Mouse (Mus musculus) thymus, postnatal 0 days (tissue): ENCODE results near the gene Tdrd1. TPM values are rescaled to one million over a fixed set of nuclear protein-coding genes. Genes with fewer than 3 reads are reported as not detected.

Source experiments
- DNase-seq: peaks from one replicate; pipeline ENCODE4 v3.0.0-alpha.2; 2015; ENCODE audit warnings: low spot score
- polyA plus RNA-seq: library from polyadenylated mRNA; unstranded; fragments of >200 nt; fragmentation: Nextera tagmentation; extraction: Ambion mirVana; gene quantifications from 2 replicates; pipeline ENCODE4 v1.2.1, GENCODE M21; 2015

The Tdrd1 gene
- polyA plus RNA-seq, 1 experiment from 2014 or later: 0.12 TPM

DNA sequence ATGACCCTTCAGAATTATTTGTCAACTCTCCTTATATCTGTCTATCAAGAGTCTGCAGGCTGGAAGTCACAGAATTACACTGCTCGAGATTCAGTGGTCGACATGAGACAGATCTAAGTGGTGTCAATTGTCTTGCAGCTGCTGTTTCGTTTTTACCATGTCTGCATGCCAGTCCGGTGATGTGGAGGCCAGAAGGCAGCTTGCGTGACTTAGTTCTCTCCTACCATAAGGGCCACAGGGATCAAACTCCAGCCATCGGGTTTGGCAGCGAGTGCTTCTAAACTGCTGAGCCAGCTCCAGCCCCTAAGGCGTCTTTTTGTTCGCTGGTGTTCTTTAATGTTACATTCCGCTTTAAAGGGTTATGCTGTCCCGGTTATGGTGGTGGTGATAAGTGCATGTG is 2.3 kb downstream of the Tdrd1 start:
- DNase-seq: no peak

DNA sequence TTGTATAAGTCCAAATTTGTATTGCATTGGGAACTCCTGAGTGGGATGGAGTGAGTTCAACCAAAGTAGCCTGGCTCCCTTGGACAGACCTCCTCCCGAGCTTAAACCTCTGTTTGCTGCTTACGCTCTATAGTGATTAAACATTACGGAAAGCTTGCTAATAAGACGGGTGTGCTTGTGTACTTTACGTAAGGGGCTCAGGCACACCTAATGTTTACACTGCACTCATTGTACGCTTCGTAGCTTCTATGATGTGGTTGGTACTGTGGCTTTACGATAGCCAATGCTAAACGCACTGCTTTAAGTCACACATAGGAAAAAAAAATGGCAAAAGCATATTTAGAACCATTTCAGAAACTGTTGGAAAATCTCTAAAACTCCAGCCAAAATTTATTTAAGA is 3.3 kb downstream of the Tdrd1 start:
- DNase-seq: no peak

- DNase-seq: no peak
Observed at GRCm38 (mm10) chr19:56830163-56830562, 4.2 kb downstream of the Tdrd1 start.

- DNase-seq: no peak
Observed at GRCm38 (mm10) chr19:56835340-56835739, 9.3 kb downstream of the Tdrd1 start.

- DNase-seq: no peak
Observed at GRCm38 (mm10) chr19:56838942-56839706, 13.1 kb downstream of the Tdrd1 start.

DNA sequence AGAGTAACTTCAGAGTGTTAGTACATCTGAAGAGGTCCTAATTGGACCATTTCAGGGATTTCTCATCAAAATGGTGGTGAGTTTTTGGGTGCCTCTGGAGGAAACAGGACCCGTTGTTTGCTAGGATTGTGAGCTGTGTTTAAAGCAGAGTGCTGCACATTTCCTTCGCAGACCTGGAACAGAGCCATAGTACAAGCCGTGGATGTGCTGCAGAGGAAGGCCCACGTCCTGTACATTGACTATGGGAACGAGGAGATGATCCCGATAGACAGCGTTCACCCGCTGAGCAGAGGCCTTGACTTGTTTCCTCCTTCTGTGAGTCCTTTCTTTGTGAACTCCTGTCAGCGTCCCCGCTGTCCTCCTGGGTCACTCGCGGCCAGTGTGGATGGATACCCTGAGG is 17.0 kb downstream of the Tdrd1 start:
- no peak for DNase-seq

DNA sequence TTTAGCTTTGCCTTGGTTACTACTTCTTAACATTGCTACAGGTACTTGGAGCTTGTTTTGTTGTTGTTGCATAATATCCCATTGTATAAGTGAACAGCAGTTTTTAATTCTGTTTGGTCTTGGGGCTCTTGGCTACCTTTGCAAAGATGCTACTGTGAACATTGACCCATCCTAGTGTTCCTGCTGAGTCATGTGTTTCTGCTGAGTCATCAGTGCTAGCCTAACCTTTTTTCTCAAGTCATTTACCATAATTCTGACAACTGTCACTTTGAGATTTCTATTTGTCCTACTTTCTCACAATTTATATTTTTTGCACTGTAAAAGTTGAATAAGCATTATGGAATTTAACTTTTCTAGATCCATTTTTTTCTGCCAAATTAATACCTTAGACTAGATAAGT is 26.6 kb downstream of the Tdrd1 start:
- no peak for DNase-seq

DNA sequence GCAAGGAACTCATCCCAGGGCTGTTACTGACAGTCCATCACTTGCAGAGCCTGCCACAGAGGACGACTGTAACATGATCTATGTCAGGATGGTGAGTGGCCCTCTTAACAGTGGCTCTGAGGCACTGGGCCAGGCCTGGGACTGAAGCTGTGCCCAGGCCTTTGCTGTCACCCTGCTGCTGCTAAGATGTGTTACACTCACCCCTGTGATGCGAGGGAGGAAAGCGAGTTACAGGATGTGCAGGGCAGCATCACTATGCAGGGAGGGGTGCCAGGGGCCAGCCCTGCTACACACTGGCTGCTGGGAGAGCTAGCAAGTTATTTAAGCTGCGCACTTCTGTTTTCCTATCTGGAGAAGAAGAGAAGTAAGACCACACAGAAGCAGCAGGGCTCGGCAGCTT is 30.4 kb downstream of the Tdrd1 start:
- DNase-seq: no peak

DNA sequence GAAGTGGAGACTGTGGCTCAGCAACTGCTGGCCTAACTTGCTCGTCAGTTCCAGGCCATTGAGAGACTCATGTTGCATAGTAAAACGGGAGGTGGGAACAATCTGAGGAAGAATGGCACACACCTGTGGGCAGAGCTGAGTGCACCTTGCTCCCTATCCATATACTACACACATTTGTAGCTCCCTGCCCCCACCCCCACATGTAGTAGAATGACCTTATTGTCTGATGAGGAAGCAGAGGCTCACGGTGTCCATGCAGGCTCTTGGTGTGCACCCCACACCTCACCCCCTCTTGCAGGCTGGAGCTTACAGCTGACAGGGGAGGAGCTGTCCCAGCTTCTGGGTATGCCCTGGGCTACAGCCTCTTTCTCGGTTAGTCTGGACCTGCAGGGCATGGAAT is 41.7 kb downstream of the Tdrd1 start:
- no peak for DNase-seq

DNA sequence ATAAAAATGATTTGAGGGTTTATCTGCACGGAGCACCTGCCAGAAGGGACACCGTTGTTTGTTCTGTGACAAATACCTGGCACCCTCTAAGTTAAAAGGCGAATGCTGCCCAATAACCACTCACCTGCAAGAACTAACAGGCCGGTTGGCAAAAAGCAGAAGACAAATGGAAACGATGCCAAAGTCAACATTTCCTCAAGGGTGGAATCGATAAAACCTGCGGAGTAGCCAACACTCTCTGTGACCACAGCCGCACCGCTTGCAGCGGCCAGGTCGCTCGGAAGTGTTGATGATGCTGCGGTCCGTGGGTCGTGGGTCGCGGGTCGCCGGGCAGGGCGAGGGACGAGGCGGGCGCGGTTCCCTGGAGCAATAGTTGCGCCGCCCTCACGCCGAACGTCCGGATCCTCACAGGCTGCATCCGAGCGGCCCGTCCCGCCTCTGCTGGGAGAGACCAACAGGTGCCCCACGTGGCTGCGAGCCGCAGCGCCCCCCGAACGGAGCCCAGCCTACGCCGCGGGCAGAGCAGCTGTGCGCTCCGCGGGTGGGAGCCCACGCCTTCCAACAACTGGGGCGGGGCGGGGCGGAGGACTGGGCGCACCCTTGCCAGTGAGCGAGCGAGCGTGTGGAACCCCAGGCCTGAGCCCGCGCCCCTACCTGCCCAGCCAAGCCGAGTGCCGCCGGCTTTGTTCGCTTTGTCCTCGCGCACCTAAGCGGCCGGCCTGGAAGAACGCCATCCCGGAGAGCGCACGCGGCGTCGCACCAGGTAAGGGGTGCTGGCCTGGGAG is 48.0 kb downstream of the Tdrd1 start, which contains the start of gene Vwa2:
Gene Vwa2, plus strand, starts transcription at position 434 of the 785 bp plus-strand sequence.
- DNase-seq: peak; percentile 7

DNA sequence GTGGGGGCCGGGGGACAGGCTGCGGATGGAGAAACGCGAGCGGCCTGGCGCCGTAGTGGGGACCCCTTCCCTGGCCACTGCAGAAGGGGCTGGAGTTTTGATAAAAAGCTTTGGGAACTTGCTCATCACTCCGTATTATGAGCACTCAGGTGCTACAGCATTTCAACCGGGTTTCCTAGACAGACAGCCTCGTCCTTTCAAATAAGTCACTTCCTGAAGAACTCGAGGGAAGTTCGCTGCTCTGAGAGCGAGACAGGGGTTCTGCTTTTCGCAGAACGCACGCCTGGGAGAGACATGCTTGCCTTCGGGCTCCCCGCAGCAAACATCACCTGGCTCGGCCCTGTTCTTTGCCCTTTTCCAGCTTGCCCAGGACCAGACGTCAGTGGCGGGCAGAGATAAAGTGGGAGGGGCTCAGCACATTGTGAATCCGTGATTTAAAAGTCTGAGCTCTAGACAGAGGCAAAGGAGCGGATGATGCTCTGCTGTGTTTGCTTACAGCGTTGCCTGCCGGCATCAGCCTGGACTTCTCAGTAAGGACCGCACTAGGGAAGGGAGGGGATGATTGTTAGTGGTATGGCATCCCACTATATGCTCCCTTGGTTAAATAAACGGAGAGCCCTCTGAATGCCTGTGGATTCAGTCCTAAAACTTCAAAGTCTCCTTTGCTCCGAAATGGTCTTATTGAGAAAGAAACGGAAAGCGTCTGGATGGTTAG is 48.7 kb downstream of the Tdrd1 start:
- no peak for DNase-seq

DNA sequence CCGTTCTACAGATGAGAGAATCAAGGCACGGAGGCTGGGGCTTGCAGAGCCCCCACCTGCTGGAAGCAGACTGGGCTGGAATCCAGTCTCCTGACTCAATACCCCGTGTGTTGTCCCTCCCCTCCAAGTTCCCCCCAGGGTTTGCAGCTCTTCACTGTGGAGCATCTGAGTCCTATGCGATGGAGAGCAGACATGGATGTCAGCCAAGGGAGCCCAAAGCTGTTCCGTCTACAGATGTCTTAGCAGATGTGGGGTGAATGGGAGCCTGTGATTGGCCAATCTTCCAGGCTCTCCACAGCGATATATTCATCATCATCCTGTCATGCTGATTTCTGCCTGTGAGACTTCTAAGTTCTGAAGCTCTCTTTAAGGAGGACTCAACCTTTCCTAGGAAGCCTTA is 51.4 kb downstream of the Tdrd1 start:
- no peak for DNase-seq

DNA sequence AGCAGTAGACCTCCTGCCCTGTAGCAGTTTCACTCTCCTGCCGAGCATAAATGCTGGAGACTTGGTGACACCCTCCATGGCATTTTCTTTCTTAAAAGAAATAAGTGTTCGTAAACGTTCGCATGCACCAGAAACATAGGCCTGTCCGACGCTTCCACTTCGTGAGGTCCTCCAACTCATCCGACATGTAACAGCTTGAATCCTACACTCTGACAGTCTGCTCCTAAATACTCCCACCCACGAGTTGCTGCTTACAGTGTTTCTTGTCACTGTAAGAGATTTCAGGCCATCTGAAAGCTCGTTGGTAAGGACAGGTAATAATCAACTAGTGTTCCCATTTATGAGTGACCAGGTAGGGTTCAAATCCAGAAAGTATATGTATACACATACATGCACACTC is 61.9 kb downstream of the Tdrd1 start:
- DNase-seq: no peak

DNA sequence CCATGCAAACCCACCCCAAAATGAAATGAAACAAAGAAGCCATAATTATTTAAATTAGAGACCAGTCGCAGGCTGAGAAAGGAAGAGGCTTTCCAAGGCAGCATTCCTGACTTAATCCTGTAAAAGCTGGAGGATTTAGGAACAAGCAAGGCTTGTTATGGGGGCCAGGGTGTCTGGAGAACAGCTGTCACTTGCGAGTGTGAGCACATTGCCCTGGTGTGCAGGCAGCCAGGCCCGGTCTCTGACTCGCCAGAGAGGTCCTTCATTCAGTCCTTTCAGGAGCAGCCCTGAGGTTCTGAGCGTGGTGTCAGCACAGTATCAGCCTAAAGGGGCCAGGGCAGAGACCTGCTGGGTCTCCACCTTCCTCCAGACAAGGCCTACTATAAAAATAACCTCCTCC is 62.6 kb downstream of the Tdrd1 start:
- no peak for DNase-seq

DNA sequence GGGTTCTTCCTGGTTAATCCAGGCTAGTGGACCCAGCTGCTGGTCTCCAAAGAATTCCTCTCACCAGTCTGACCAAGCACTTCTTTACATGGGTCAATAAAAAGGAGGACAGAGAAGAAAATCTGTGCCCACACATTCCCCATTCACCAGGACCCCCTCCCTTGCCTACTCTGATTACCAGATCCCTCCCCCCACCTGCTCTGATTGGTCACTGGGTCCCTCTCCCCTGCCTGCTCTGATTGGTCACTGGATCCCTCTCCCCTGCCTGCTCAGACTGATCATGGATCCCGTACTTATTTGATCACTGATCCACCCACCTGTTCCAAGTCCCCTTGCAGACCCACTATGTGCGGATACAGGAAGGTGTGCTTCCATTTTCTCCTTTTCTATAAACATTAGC is 65.4 kb downstream of the Tdrd1 start:
- no peak for DNase-seq

- no peak for DNase-seq
Observed at GRCm38 (mm10) chr19:56892586-56892985, 66.6 kb downstream of the Tdrd1 start.

GRCm38 (mm10) chr19:56893326-56893725 is 67.3 kb downstream of the Tdrd1 start:
- no peak for DNase-seq

DNA sequence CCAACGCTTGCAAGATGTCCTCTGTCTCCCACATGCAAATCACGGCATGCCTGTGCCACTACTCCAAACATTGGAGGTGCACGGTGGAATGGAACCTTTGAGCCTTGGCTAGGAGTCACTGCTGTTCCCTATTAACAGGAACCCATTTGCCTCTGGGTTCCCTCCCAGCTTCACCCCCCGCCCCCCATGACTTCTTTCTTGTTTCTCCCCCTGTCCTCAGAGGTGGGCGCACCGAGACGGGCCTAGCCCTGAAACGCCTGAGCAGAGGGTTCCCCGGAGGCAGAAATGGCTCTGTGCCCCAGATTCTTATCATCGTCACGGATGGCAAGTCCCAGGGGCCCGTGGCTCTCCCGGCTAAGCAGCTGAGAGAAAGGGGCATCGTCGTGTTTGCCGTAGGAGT is 71.6 kb downstream of the Tdrd1 start:
- no peak for DNase-seq

DNA sequence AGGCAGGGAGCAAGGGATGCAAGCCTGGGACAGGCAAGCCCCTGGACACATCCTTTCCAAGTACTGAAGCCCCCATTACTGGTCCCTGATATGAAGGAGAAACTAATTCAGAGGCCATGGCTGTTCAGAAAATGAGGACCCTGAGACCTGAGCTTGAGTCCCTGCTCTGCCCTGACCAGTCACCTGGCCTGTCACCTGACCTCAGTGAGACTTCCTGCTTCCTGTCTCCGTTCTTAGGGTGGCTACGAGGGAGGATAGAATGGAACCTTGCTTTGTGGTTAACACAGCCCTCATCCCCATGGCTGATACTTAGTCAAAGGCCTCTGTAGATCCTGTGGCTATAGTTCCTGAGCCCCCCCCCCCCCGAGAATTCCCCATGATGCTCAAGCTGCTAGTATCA is 78.1 kb downstream of the Tdrd1 start:
- no peak for DNase-seq

DNA sequence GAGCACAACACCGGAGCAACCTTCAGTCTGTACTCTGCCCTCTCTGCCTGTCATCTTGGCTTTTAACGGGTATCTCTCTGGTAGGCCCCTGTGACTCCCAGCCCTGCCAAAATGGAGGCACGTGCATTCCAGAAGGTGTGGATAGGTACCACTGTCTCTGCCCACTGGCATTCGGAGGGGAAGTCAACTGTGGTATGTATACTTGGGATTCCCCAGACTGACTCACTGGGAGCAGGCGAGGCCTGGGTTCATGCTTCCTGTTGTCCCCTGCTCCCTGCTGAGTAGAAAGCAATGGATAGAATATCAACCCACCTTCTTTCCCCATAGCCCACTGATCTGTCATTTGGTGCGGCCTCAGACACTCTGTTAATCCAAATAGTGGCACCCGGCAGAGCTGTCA is 79.4 kb downstream of the Tdrd1 start:
- no peak for DNase-seq

DNA sequence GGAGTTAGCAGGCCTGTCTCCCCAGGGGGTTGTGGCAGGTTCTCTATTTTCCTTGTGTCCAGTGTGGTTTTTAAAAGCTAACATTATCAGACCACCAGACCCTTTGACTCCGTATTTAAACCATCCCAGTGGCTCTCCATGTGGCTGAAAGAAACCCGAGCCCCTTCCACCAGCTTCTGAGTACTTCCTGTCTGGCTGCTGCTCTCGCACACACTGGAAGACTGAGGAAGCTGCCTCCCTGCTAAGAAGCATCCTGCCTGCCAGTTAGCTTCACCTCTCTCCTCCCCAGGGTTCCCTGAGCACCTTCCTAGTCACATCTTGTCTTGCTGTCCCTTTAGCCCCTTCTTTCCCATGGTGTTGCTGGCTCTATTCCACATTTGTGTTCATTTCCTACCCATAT is 81.8 kb downstream of the Tdrd1 start:
- no peak for DNase-seq
